Mouse (Mus musculus): ENCODE measurements around the gene Fbp2.

- TF ChIP-seq CTCF (IDR thresholded peaks at IDR 0.05; ENCODE audit: extremely low read depth, insufficient read depth, insufficient read length, insufficient replicate concordance) (no peak), POLR2A (IDR thresholded peaks at IDR 0.05; ENCODE audit: low read depth, low read length) (no peak)
These were observed 21.2 kb upstream of the Fbp2 start for GRCm38 (mm10) chr13:62879411-62879810.

Measured in spleen, adult 2 months (tissue).